Mouse (Mus musculus) thymus, postnatal 25 days (tissue): Measurements from ENCODE around the gene Dpyd.

Experiments
- DNase-seq: peaks from one replicate; pipeline ENCODE4 v3.0.0; 2022

The Dpyd gene

DNA sequence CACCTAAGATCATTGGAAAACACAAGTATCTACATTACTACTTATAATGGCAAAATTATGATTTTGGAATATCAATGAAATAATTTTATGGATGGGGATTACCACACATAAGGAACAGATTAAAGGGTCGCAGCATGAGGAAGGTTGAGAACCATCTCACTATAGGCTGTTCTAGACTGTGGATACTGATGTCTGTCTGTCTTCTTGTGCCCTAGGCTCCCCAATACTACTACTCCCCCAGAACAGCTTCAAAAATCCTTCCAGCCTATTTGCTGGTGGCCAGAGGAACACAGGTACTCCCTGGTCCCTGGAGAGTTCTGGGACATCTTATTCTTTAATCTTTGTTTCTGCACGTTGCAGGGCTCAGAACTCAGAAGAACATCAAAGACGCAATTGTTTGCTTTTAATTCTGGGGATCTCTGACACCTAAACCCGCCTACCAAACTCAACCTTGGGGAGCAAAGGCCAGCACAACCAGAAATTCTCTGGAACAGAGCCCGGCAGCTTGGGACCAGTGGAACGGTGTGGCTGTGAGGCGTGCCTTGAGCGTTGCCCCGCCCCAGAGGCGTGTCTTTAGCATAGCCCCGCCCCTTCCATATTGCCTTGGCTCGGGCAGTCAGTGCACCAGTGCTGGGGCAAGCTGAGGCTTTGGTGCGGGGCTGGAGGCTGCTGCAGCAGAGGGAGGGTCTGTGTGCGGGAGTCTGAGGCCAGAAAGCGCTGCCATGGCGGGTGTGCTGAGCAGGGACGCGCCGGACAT, at the start of gene Dpyd:
Gene Dpyd, plus strand, starts transcription at position 576 of the 757 bp plus-strand sequence.
- DNase-seq: peak; percentile 2

DNA sequence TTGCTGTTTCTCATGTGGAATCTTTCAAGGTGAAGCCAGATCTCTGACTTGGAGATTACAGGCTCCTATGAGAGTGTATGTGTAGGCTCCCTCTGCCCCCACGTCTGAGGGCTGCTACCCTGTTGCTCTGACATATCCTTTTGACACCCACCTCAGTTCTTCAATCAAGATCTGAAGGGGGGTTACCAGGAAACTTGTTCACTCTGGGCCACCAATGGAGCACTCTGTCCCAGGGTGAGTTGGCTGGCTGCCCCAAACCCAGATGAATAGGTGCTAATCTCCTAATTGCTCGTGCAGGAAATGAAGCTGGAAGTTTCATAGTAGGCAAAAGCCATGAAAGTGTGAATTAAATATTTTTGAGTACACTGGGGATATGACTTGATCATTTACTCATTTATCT, 24.3 kb upstream of the Dpyd start:
- no peak for DNase-seq

DNA sequence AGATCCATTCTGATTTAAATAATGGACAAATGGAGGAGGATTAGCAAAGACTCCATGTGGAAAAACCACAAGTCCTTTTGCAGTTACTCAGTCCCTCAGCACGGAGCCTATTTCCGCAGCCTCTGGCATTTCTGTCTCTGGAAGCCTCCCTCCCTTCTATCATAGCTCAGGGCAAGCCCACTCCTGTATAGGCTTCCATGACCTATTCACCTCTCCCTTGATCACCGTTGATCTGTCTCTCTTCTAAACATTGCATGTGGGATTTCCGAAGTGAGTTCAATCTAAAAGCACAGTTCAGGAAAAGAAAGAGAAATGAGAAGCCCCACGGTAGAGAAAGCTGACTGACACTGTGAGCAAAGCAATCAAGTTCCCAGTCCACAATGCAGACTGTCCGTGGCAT, 20.2 kb upstream of the Dpyd start:
- DNase-seq: no peak

DNA sequence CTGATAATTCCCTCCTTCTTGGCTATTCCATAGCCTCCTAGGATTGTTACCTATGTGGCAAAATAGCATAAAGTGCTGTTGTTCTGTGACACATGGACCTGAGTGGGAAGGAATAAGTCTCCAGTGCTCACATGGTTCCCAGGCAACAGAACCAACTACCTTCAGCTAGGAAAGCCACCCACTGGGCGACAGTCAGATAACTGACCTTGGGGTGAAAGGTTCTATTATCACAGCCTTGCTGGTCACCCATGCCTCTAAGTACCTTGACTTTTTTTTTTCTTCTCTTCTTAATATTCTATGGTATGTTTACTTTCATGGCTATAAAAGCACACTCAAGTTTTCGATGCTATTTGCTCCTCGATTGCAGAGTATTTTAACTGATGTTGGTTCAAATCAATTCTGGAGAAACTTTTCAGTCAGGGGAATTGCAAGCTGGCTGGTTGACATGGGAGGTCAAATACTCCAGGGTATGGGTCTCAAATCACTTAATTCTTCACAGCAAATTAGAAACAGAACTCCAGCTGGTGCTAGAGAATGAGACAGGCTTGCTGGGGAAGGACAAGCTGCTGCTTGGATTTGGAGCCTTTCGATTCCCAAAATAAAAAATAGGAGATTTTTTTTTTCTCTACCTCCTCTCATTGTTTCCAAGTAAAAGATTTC, 14.2 kb upstream of the Dpyd start:
- DNase-seq: no peak

DNA sequence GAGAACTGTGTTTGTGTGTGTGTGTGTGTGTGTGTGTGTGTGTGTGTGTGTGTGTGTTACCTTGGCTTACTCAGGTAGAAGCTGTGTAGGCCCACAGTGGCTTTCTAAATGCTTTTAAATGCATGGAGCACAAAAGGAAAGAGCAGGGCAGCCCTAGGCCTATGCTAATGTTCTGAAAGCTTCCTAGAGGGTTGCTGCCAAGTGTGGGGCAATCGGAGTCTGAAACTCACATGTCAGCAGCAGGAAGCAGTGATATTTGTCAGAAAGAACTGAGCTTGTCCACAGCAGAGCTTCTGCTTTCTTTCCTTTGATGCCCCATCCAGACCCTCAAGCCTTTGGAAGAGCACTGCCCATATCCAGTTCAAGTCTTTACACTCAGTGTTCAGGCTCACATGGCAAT, 4.3 kb upstream of the Dpyd start:
- no peak for DNase-seq

DNA sequence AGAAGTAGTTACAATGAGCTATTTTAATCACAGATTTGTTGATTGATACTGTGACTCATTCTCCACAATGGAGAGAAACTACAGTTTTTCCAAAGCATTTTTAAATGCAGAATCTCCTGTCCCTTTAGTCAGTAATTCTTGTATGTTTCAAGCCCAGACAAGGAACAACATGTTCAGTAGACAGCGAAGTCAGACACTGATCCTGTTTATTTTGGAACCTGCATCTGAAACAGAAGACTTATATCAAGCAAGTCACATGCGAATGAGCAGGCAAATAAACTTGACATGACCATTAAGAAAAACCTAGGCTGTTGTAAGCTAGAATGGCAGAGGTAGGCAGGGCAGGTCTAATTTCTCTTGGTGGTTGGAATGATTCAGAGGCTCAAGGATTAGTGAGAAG, 2.0 kb upstream of the Dpyd start:
- no peak for DNase-seq

DNA sequence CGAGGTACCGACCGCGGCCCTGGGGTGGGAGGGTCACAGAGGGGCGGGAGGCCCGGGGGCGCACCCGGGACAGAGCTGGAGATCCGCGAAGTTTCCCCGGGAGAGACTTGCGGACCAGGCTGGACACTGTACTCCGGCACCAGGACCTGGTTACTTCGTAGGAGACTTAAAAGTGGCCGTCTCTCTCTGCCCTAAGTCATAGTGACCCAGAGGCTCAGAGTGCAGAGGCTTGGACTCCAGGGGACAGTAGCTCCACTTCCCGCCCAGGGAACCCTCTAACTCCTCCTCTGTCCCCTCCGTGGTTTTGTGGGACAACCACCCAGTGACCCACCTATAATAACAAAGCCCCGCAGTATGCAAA, 362 bp downstream of the Dpyd start:
- no peak for DNase-seq

DNA sequence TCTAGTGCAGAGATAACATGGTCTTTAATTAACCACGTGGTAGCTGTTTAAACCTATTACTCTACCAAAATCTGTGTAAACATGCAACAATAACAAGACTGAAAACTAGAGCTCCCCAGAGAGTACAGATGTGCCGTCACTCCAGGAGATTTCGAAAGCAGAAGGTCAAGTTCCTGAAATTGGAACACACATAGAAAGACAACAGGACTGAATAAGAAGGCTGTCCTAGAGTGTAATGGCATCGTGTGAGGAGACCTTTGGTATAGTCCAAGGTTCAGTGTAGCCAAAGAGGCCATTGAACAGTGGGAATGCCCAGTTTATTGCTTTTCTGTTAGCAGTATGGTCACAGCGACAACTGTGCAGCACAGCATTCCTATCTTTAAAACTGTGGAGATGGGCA, 4.8 kb downstream of the Dpyd start:
- DNase-seq: no peak

DNA sequence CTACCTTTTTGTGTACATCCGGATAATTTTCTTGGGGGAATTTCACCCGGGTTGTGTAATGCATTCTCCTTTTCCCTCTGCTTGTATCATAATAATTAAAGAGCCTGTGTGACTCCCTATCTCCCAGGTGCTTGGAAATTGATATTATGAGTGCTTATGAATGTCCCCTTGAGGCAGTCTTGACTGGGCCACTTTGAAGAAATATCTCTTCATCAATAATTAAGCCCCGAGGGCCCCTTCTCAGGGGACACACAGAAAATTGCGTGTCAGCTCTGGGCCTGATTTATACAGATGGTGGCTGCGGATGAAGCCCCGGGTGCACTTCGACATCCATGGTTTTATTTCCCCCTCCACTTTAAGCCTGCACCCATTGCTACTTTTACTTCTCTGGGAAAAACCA, 8.3 kb downstream of the Dpyd start:
- DNase-seq: no peak

DNA sequence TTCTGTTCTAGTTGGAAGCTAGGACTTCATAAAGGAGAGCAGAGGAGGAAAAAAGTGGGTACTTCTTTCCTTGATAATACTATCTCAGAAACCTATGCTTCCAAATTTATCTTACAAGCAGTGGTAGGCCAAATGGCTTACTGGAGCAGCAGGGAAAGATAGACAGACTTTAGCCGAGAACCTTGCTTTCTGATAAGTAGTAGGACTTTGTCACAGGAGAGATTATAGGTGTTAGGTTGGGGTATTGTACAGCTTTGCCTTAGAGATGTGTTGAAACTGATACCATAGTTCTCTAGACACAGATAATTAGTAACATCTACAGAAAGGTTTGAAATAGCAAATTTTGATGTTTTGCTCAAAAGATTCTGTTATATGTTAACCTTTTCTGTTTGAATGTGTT, 28.6 kb downstream of the Dpyd start:
- no peak for DNase-seq

DNA sequence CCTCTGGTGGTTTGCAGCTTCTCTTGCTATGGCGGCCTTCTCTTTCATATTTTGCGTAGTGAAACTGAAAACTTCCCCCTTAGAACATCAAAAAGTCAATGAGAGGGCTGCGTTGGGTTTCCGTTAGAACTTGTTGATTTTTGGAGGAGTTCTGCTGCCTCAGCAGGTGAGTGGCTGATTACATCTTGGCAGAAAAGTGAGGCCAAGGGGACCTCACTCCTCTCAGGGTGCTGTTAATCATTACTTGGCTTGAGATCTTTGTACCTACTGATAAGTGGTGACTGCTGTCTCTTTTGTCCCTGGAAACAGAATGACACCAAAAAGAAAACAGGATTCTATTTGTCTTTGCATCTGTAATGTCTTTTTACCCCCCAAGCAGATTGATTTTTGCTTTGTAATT, 32.9 kb downstream of the Dpyd start:
- no peak for DNase-seq

DNA sequence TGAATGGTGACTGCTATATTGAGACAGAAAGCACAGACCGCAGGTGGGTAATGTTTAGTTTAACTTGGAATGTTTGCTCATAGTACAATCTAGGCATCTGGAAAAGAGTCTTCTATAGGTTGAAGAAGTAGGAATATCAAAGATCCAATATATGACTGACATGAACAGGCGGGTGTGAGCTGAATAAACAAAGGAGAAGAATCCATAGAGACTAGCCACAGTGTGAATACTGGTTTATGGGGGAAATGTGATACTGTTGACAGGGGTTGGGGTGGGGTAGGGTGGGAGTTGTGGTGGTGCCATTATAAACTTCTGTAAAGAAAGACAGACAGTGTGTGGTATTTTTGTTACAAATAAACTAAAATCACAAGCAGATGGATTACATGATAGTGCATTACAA, 33.8 kb downstream of the Dpyd start:
- no peak for DNase-seq

DNA sequence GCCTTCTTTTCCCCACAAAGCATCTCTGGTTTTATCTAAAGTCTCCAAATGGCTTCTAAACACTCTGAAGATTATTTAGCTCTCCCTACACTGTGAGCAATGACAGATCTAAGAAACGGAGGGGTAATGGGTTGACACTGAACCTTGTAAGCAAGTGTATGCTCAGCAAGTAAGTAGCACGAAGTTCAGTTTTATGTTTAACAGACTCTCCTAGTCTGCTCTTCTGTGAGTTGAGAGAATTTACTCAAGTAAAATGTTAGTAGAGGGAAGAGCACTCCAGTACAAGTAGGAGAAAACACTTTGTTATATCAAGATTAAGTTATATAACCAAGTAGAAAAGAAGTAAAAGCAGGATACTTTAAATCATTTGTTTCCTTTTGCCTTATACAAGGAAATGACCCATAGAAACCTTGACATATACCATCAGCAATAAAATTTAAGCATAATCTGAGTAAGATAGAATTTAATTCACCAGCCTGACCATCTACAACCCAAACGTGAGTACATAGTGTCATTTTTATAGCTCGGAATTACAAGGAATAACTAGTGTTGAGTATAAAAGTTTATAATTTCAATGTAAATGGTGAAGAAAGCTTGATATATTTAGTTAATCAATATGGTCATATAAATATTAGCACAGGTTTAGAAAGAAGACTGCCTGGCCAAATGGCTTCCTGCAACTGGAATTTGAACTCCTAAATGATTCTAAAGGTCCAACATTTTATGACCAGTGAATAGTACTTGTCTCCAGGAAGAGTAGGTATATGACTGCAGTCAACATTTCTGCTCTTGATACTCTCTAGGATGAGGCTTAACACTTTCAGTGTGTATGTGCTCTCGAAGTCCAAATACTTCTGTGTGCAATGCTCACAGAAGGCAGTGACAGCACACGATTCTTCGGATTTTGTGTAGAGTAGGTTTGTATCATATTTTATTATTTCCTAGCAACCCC, 40.0 kb downstream of the Dpyd start:
- no peak for DNase-seq

DNA sequence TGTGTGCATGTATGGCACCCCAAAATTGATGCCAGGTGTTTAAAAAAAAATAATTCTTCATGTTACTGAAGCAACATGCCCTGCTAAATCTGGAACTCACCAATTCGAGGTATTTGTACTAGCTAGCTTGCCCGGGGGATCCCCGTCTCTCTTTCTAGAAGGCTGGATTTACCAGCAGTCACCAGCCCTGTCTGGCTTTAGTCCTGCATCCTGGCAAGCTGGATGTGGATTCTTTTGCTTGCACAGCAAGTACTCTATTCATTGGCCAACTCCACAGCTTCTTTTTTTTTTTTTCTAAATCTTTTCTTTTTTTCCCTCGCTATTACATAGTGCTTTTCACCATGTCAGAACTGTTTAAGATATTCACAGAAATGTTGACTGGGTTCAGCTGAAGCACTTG, 46.8 kb downstream of the Dpyd start:
- no peak for DNase-seq

DNA sequence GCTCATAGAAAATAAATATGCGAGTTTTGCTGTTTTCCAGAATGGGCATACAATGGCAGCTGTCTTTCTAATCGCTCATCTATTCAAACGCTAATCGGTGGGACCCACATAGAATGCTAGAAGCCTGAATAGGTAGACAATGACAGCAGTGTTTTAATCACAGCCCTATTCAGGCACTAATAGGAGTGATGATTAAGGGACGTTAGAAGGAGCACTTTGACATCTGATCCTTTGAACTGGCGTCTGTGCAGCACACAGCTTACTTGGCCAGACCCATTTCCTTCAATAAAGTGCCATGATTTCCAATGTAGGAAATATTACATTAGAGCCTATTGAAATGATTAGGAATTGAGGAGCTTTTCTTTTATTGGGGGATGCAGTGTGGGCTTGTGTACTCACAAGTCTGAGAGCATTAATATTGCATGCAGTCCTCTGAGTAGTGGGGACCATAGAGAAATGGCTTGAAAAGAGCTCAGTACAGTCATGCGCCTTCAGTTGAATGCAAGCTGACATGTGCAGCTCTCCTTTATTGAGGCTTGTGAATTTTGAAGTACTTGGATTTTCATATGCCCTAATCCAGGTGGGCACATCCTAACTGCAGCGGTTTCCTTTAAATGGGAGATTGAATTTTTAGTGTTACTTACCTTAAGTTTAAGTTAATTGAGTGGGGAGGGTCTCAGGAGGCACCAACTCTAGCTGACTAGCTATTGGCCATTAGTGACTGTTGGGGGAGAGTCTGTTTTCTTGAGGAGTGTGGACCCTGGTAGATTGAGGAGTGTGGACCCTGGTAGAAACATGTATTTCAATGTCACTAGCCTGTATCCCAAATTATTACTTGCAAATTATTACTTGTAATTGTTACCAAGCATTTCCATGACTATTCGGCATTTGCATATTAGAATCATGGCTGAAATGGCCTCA, 64.8 kb downstream of the Dpyd start:
- DNase-seq: no peak

DNA sequence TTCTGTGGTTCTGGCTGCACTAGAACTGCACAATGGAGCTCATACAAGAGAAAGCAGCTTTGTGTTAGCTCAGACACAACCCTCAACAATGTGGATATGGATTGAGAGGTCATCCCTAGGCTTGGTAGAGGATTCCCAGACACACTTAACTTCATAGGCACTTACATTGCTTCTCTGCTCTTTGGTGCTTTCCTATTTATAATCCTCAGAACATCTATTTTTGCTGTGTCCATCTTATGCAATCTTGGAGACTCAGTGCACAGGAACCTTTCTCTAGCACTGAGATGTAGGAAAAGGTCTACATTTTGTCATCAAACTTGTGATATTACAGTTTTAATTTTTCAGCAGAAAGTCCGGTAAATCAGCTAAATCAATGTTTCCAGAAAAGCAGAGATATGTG, 67.8 kb downstream of the Dpyd start:
- DNase-seq: no peak

DNA sequence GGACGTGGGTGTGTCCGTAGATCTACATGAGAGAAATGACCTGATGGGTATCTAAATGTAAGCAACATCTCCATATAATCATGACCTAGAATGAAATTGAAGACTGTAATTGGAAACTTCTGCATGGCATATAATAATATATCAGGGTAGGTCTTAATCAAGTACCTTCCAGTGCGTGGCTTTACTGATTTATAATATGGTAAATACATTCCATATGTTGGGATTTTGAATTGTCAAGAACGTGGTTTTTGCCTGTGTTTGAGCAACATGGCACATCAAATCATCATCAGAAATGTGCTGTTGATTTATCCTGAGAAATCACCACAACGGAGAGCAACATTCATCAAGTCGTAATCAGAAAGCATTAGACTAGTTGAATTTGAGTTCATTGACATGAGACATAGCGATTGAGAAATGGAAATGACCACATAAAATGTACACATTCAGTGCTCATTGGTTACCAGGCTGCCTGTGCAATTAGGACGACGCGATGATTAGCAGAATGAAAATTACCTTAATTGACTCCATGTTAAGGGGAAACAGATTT, 84.2 kb downstream of the Dpyd start:
- DNase-seq: no peak

DNA sequence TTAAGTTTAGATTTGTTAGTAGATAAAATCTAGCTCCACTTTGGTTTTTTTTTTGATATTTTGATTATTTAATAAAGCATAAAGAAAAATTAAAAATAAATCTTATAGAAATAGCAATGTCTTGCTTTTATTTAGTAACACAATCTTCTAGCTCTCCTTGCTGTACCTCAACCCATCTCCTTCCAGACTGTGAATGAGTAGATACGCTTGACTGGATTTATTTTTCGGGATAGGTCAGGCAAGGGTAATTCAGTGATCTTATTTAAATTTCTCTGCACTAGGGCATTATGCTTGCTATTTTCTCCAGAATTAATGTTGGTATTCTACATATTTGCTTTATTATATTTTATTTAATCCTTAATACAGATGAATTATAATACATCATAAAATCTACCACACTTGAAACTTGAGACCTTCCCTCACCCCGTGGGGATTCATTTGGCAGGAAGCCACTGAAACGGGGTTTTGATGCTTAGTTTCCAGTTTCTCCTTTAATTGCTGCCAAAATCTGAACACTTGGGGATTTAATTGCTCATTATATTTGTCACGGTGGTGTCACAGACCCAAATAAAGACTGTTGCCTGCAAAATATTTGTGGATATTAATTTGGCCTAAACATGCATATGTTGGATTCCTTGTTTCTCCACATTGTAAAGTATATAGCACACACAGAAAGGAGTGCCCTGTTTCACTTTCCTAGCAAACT, 102.2 kb downstream of the Dpyd start:
- DNase-seq: no peak

DNA sequence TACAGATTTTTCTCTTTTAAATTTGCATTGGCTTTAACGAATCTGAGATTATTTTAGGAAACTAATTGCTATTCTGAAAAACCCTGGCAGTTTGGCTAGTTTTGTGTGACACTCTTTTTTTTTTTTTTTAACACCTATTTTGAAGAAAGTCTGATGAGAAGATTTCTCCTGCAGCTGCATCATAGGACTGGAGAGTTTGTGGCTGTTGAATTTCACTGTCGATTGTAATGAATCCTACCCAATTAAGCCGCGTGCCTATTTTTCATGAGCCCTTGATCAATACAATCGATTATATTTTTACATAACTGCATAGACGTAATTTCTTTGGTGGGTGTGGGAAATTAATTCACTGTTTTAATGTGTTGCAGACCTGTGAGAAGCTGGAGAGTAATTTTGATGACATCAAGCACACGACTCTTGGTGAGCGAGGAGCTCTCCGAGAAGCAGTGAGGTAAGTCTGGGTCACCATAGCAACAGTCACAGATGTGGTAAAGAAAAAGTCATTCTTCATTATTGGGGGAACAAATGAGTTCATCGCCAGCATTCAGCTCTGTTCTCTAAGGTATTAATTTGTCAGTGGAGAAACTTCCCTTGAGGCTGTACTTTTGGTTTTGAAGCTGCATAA, 112.3 kb downstream of the Dpyd start:
- no peak for DNase-seq

DNA sequence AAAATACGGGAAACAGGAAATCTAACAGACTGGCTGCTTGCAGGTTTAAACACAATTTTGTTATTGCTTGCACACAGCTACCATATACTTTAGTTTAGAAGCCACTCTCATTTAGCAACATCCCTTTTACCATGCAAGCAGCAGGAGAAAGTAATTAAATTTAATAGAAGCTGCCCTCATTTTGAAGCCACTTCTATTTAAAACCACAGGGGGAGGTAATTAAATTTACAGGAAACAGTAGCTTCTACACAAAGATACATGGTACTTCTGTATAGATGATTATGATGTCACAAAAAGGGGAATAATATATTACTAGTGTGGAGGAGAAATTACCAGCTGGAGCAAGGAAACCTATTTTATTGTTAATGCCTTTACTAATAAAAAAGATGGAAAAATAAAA, 113.5 kb downstream of the Dpyd start:
- DNase-seq: no peak
